Mouse (Mus musculus): ENCODE measurements around the gene Pafah1b2. TPM values are rescaled to one million over a fixed set of nuclear protein-coding genes. Genes with fewer than 3 reads are reported as not detected.

Gene Pafah1b2
- total RNA-seq (2023): 10 to 100 TPM; 51.8 to 52.0 TPM

DNA sequence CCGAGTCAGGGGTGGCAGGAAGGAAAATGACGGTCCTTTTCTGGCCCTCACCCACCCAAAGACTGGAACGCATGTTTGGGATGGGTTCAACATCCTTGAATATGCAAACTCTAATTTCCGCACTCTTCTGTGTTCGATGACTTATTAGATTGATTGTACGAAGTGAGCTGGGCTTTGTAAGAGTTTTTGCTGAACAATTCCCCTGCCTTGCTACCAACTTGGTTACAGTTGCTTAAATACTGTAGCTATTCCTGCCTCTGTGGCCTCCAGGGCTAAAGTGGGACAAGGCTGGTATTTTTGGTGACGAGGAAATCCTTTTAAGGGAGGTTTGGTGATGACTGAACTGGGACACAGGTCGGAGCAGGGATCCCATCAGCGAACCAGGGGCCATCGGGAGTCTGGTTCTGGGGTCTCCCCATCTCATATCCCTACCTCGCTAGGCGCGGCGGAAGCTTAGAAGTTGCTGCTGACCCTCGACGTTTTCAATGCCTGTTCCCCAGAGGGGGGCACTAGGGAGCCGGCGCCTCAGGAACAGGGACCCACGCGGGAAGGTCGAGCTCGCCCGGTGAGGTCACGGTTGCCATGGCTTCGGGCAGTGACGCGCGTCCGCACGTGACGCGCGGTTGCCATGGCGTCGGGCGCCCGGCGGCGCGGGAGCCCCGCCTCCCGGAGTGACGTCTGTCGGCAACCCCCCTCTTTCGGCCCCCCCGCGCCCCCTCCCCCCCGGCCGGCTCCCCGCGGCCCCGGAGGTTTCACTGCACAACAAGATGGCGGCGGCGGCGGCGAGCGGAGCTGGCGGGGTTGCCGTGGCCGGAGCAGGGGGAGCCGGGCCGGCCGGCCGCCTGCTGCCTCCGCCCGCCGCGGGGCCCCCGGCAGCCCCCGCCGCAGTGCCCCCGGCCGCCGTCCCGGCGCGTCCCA, at the start of gene Pafah1b2, which contains the start of gene Sik3:
TSS of gene Pafah1b2 (minus strand) at position 600 of the 918 bp plus-strand sequence.
TSS of gene Sik3 (plus strand) at position 730 of the 918 bp plus-strand sequence.

DNA sequence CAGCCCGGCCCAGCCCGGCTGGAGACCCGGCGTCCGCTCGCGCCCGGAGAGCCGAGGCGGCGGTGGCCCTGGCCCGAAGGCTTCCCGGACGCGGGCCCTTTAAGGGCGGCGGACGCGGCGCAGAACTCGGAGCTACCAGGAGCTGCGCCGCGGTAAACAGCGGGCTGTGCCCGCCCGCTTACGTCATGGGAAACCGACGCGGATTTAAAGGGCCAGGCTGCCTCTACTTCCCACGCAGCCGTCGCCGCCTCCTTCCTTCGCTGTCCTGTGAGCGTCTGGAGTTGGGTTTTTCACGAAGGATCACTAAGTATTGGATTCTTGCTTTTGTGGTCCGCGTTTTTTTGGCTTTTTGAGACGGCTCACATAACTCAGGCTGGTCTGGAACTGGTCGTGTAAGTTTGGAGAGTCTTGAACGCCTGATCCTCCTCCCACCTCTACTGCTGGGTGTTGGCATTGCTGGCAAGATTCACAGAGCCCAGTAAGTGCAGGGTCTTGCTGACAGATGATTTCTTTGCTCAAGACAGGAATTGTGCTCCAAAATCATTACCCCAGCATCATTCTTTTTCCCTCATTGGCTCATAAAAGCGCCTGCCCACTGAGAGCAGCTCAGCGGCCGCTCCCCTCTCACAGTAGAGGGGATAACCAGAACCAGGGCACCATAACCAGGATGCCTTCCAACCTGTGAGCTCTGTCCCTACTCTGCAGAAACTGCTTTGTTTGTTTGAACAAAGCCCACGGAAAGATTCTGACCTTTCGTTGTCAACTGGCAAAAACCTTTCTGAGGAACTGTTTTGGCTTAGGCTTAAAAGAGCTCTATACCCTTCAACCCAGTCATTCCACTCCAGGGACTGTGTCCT, 57.2 kb downstream of the Pafah1b2 start, which contains the start of gene Sidt2:
TSS of gene Sidt2 (minus strand) at position 152 of the 857 bp plus-strand sequence.

DNA sequence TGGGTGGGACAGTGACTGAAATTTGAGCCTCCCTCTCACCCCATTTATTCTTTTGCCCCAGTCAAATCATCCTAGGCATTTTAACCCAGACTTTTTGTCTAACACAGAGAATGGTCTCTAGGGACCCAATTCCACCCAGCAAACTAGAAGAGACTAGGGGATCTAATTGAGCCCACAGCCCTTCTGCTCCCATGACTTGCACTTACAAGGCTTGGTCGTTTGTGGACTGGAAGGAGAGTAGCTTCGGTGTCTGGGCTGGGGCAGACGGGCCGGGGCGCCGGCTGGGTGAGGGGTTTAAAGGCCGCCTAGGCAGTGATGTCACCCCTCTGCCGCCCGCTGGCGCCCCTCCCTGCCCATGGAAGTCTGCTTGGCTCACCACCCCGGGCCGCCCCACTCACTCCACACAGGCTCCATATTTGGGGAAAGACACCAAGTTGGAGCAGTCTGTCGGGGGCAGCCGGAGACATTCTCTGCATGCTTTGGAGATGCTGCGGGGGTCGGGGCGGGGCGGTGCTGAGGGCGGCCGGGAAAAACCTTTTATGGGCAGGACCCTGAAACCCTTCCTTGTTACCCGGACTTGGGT, 76.8 kb downstream of the Pafah1b2 start, which contains the start of gene Tagln:
TSS of gene Tagln (minus strand) at position 431 of the 583 bp plus-strand sequence.

Other genes starting within 250 kb of the Pafah1b2 start
- gene Cep164, start 184.0 kb downstream of the Pafah1b2 start, total RNA-seq (2023): 10 to 100 TPM; 19.0 to 23.4 TPM
- 10 to 100 TPM; 13.7 to 15.6 TPM for gene Bace1, start 174.1 kb downstream of the Pafah1b2 start, total RNA-seq (2023)
- 10 to 100 TPM; 48.0 to 61.4 TPM for gene Pcsk7, start 106.2 kb downstream of the Pafah1b2 start, total RNA-seq (2023)
- gene Rnf214, start 105.8 kb downstream of the Pafah1b2 start, total RNA-seq (2023): 10 to 100 TPM; 30.2 to 32.8 TPM
- under 1 TPM; 0.31 to 0.77 TPM for gene Tagln, start 76.6 kb downstream of the Pafah1b2 start, total RNA-seq (2023)
- gene Sidt2, start 57.4 kb downstream of the Pafah1b2 start, total RNA-seq (2023): 100 to 1,000 TPM; 176 to 188 TPM
- gene Sik3, start 130 bp upstream of the Pafah1b2 start, total RNA-seq (2023): 10 to 100 TPM; 50.4 to 52.8 TPM
- gene Apoa1, start 215.9 kb upstream of the Pafah1b2 start, total RNA-seq (2023): not detected
- not detected for gene Apoc3, start 222.9 kb upstream of the Pafah1b2 start, total RNA-seq (2023)
- not detected for gene Apoa4, start 228.0 kb upstream of the Pafah1b2 start, total RNA-seq (2023)

All from neutrophil, adult 83 days (primary cell).